ENCODE assay signal across 8 mouse cellular contexts in the genomic region with DNA sequence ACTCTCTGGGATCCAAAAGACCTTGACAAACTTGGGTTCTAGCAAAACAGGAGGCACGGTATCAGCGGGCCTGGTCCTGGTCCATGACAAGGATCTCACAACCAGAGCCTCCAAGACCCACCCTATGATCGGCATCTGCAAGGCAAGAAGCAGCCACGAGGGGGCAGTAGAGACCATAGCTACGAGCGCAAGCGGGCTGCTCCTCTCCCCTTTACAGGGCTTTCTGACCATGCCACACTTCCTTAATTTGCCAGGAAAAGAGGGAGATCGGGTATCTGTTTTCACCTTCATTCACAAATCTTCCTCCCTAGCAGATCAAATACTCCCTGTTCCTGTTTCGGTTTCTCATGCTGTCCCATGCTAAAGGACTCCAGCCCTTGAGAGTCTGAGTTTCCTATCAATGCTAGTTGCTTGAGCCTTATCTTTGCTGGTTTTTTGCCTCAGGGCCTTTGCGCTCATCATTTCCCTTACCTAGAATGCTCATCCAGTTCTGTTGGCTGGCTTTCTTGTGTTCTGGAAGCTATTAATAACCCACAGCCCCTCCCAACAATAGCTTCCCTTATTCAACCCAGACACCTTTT. TPM values are rescaled to one million over a fixed set of nuclear protein-coding genes. Genes with fewer than 3 reads are reported as not detected.
DNase-seq lines count a peak whose midpoint lies in the region; ATAC-seq and TF ChIP-seq lines count a peak whose summit lies in the region.

No protein-coding gene starts in this region.

- H3K4me3 ChIP-seq in bone marrow, adult 2 months (replicated peaks; ENCODE audit: control insufficient read depth, low read depth, low read length), result no peak overlapping the region
- no peak overlapping the region for H3K4me3 ChIP-seq in embryonic facial prominence, embryonic 15.5 days (replicated peaks)
- H3K4me3 ChIP-seq in kidney, adult 2 months (ENCODE audit: insufficient read depth, low read depth, low read length), result no peak overlapping the region
- H3K4me3 ChIP-seq in limb, embryonic 12.5 days (replicated peaks), result no peak overlapping the region
- no peak overlapping the region for H3K4me3 ChIP-seq in midbrain, embryonic 15.5 days

- no peaks in the 10 kb centered on the region for H3K36me3 ChIP-seq in embryonic facial prominence, embryonic 15.5 days
- H3K36me3 ChIP-seq in kidney, adult 2 months (ENCODE audit: control insufficient read depth, insufficient read depth, low read length), result no peaks in the 10 kb centered on the region
- H3K36me3 ChIP-seq in limb, embryonic 12.5 days, result peaks cover 4% of the 10 kb centered on the region; the same call in 1 of the 2 replicates
- H3K36me3 ChIP-seq in midbrain, embryonic 15.5 days (replicated peaks), result no peaks in the 10 kb centered on the region

- H3K4me1 ChIP-seq in bone marrow, adult 2 months (ENCODE audit: control insufficient read depth, insufficient read depth, low read length), result peaks cover 2% of the 10 kb centered on the region; the same call in 1 of the 2 replicates
- H3K4me1 ChIP-seq in embryonic facial prominence, embryonic 15.5 days, result peaks cover 47% of the 10 kb centered on the region
- H3K4me1 ChIP-seq in kidney, adult 2 months (ENCODE audit: control insufficient read depth, insufficient read depth, low read length), result peaks cover 33% of the 10 kb centered on the region
- peaks cover 49% of the 10 kb centered on the region for H3K4me1 ChIP-seq in limb, embryonic 12.5 days (replicated peaks)
- peaks cover 14% of the 10 kb centered on the region for H3K4me1 ChIP-seq in midbrain, embryonic 15.5 days

- peak; percentile 89 for DNase-seq in 416B (ENCODE audit: low read depth)
- DNase-seq in heart, adult 8-10 months (ENCODE audit: low spot score), result peak; percentile 95
- peak; percentile 91 for DNase-seq in kidney, adult 2 months
- peak; percentile 87 for DNase-seq in spleen, adult 12 weeks (ENCODE audit: low spot score)

- H3K27ac ChIP-seq in bone marrow, adult 2 months (ENCODE audit: control insufficient read depth, insufficient read depth, low read depth, low read length, poor library complexity), result no peak overlapping the region
- H3K27ac ChIP-seq in embryonic facial prominence, embryonic 15.5 days (replicated peaks), result peak overlapping the region; percentile 45; the same call in 1 of the 2 replicates
- no peak overlapping the region for H3K27ac ChIP-seq in kidney, adult 2 months (ENCODE audit: insufficient read depth, low read depth, low read length)
- H3K27ac ChIP-seq in limb, embryonic 12.5 days, result 0 out of 2 replicates have a peak overlapping the region, but pooled peaks have one; percentile 5
- peak overlapping the region; percentile 63 for H3K27ac ChIP-seq in midbrain, embryonic 15.5 days

- WGBS in bone marrow, adult 2 months, result 3% methylated on average over 10 of the region's 10 CpGs
- WGBS in embryonic facial prominence, embryonic 15.5 days, result 7% methylated on average over 10 of the region's 10 CpGs
- 9% methylated on average over 10 of the region's 10 CpGs for WGBS in kidney, adult 2 months
- 11% methylated on average over 10 of the region's 10 CpGs for WGBS in limb, embryonic 12.5 days
- WGBS in midbrain, embryonic 15.5 days, result 12% methylated on average over 10 of the region's 10 CpGs

- TF ChIP-seq POLR2A in bone marrow, adult 2 months (IDR thresholded peaks at IDR 0.05; ENCODE audit: borderline replicate concordance, control insufficient read depth, low read depth, low read length), result no peak
- no peak for TF ChIP-seq POLR2A in kidney, adult 2 months (IDR thresholded peaks at IDR 0.05; ENCODE audit: low read depth, low read length)

- ATAC-seq in embryonic facial prominence, embryonic 15.5 days (ENCODE audit: insufficient number of reproducible peaks, low FRiP score, low TSS enrichment, low read depth), result peak; percentile 23; the same call in 1 of the 2 replicates
- ATAC-seq in limb, embryonic 12.5 days (ENCODE audit: insufficient number of reproducible peaks, insufficient read depth, low FRiP score, low TSS enrichment, low read depth), result no peak
- peak; percentile 59 for ATAC-seq in midbrain, embryonic 15.5 days (replicated peaks)

- H3K9me3 ChIP-seq in embryonic facial prominence, embryonic 15.5 days (replicated peaks), result no peaks in the 10 kb centered on the region
- H3K9me3 ChIP-seq in limb, embryonic 12.5 days, result no peaks in the 10 kb centered on the region
- H3K9me3 ChIP-seq in midbrain, embryonic 15.5 days, result no peaks in the 10 kb centered on the region

- H3K9ac ChIP-seq in embryonic facial prominence, embryonic 15.5 days, result 0 out of 2 replicates have a peak overlapping the region, but pooled peaks have one; percentile 9
- 0 out of 2 replicates have a peak overlapping the region, but pooled peaks have one; percentile 5 for H3K9ac ChIP-seq in limb, embryonic 12.5 days (replicated peaks)
- no peak overlapping the region for H3K9ac ChIP-seq in midbrain, embryonic 15.5 days

- no peaks in the 10 kb centered on the region for H3K27me3 ChIP-seq in embryonic facial prominence, embryonic 15.5 days
- no peaks in the 10 kb centered on the region for H3K27me3 ChIP-seq in kidney, adult 2 months (replicated peaks; ENCODE audit: control insufficient read depth, insufficient read depth, low read length)
- H3K27me3 ChIP-seq in limb, embryonic 12.5 days, result peaks cover 8% of the 10 kb centered on the region
- no peaks in the 10 kb centered on the region for H3K27me3 ChIP-seq in midbrain, embryonic 15.5 days (replicated peaks)

- TF ChIP-seq CTCF in bone marrow, adult 2 months (IDR thresholded peaks at IDR 0.05; ENCODE audit: control insufficient read depth, insufficient read depth, low read length), result peak; percentile 99
- TF ChIP-seq CTCF in kidney, adult 2 months (conservative IDR thresholded peaks at IDR 0.05; ENCODE audit: insufficient read depth, insufficient read length, low read depth, low read length), result peak; percentile 98

- H3K4me2 ChIP-seq in embryonic facial prominence, embryonic 15.5 days (replicated peaks), result 0 out of 2 replicates have a peak overlapping the region, but pooled peaks have one; percentile 4
- H3K4me2 ChIP-seq in limb, embryonic 12.5 days, result no peak overlapping the region
- H3K4me2 ChIP-seq in midbrain, embryonic 15.5 days, result no peak overlapping the region

RNA-seq across cellular contexts. Expression of a gene that starts 6.9 kb away (rescaled TPM):
- polyA plus RNA-seq in bone marrow, adult 2 months (2011; ENCODE audit: insufficient read depth, insufficient read length, low replicate concordance, missing spikeins), result 2.1 TPM in 1 of 2 replicates, not detected in the other
- 21.2 and 22.7 TPM in 2 replicates for polyA plus RNA-seq in embryonic facial prominence, embryonic 15.5 days (2015; fragmentation: Nextera tagmentation; extraction: Ambion mirVana)
- 10 to 100 TPM; 21.1 to 33.0 (median 24.2) TPM for total RNA-seq in heart, adult 8-10 months (2022)
- 63.3 and 78.8 TPM in 2 replicates for polyA plus RNA-seq in kidney, adult 2 months (2012; rRNA removed)
- polyA plus RNA-seq in limb, embryonic 12.5 days (2016; fragmentation: Nextera tagmentation; extraction: Ambion mirVana), result 8.1 and 9.1 TPM in 2 replicates
- 4.3 and 4.9 TPM in 2 replicates for polyA plus RNA-seq in midbrain, embryonic 15.5 days (2015; fragmentation: Nextera tagmentation; extraction: Ambion mirVana)

RNA-seq across cellular contexts. Expression of a gene that starts 14.7 kb away (rescaled TPM):
- polyA plus RNA-seq in bone marrow, adult 2 months (2011; ENCODE audit: insufficient read depth, insufficient read length, low replicate concordance, missing spikeins), result 172 and 173 TPM in 2 replicates
- polyA plus RNA-seq in embryonic facial prominence, embryonic 15.5 days (2015; fragmentation: Nextera tagmentation; extraction: Ambion mirVana), result 46.8 and 47.1 TPM in 2 replicates
- 10 to 100 TPM; 43.7 to 58.2 (median 47.5) TPM for total RNA-seq in heart, adult 8-10 months (2022)
- 50.5 and 57.8 TPM in 2 replicates for polyA plus RNA-seq in kidney, adult 2 months (2012; rRNA removed)
- polyA plus RNA-seq in limb, embryonic 12.5 days (2016; fragmentation: Nextera tagmentation; extraction: Ambion mirVana), result 38.5 and 40.2 TPM in 2 replicates
- polyA plus RNA-seq in midbrain, embryonic 15.5 days (2015; fragmentation: Nextera tagmentation; extraction: Ambion mirVana), result 14.5 and 16.9 TPM in 2 replicates

RNA-seq across cellular contexts. Expression of a gene that starts 21.5 kb away (rescaled TPM):
- polyA plus RNA-seq in bone marrow, adult 2 months (2011; ENCODE audit: insufficient read depth, insufficient read length, low replicate concordance, missing spikeins), result 2.8 TPM in 1 of 2 replicates, not detected in the other
- polyA plus RNA-seq in embryonic facial prominence, embryonic 15.5 days (2015; fragmentation: Nextera tagmentation; extraction: Ambion mirVana), result 2.0 TPM in 2 replicates
- total RNA-seq in heart, adult 8-10 months (2022), result under 1 TPM; 0.20 to 0.72 (median 0.25) TPM
- 1.6 and 2.1 TPM in 2 replicates for polyA plus RNA-seq in kidney, adult 2 months (2012; rRNA removed)
- polyA plus RNA-seq in limb, embryonic 12.5 days (2016; fragmentation: Nextera tagmentation; extraction: Ambion mirVana), result 1.3 and 1.4 TPM in 2 replicates
- polyA plus RNA-seq in midbrain, embryonic 15.5 days (2015; fragmentation: Nextera tagmentation; extraction: Ambion mirVana), result 1.8 TPM in 2 replicates

RNA-seq across cellular contexts. Expression of a gene that starts 23.5 kb away (rescaled TPM):
- polyA plus RNA-seq in bone marrow, adult 2 months (2011; ENCODE audit: insufficient read depth, insufficient read length, low replicate concordance, missing spikeins), result 14.9 and 34.9 TPM in 2 replicates
- polyA plus RNA-seq in embryonic facial prominence, embryonic 15.5 days (2015; fragmentation: Nextera tagmentation; extraction: Ambion mirVana), result 21.5 and 22.8 TPM in 2 replicates
- total RNA-seq in heart, adult 8-10 months (2022), result 10 to 100 TPM; 18.8 to 24.3 (median 21.1) TPM
- 43.0 and 62.8 TPM in 2 replicates for polyA plus RNA-seq in kidney, adult 2 months (2012; rRNA removed)
- polyA plus RNA-seq in limb, embryonic 12.5 days (2016; fragmentation: Nextera tagmentation; extraction: Ambion mirVana), result 14.3 and 16.1 TPM in 2 replicates
- 21.4 and 23.1 TPM in 2 replicates for polyA plus RNA-seq in midbrain, embryonic 15.5 days (2015; fragmentation: Nextera tagmentation; extraction: Ambion mirVana)

RNA-seq across cellular contexts. Expression of a gene that starts 25.4 kb away (rescaled TPM):
- 2.9 and 8.5 TPM in 2 replicates for polyA plus RNA-seq in bone marrow, adult 2 months (2011; ENCODE audit: insufficient read depth, insufficient read length, low replicate concordance, missing spikeins)
- polyA plus RNA-seq in embryonic facial prominence, embryonic 15.5 days (2015; fragmentation: Nextera tagmentation; extraction: Ambion mirVana), result 14.5 and 15.7 TPM in 2 replicates
- total RNA-seq in heart, adult 8-10 months (2022), result 1 to 10 TPM; 4.6 to 6.6 (median 5.1) TPM
- 8.1 and 9.4 TPM in 2 replicates for polyA plus RNA-seq in kidney, adult 2 months (2012; rRNA removed)
- 13.7 and 14.9 TPM in 2 replicates for polyA plus RNA-seq in limb, embryonic 12.5 days (2016; fragmentation: Nextera tagmentation; extraction: Ambion mirVana)
- polyA plus RNA-seq in midbrain, embryonic 15.5 days (2015; fragmentation: Nextera tagmentation; extraction: Ambion mirVana), result 7.9 and 9.5 TPM in 2 replicates

Comparison
In these comparisons a context has a peak if more than half of its experiments do, and no peak if none do; other contexts are left out.
1. H3K27ac ChIP-seq: peak in embryonic facial prominence, embryonic 15.5 days (single experiment), limb, embryonic 12.5 days (single experiment) and midbrain, embryonic 15.5 days (single experiment); none in bone marrow, adult 2 months (single experiment) and kidney, adult 2 months (single experiment).
2. Peak in every context shown above with its lines, with median percentiles within 50 percentile points of each other: DNase-seq.